Mouse (Mus musculus): ENCODE results near the gene Tulp4. TPM values are rescaled to one million over a fixed set of nuclear protein-coding genes. Genes with fewer than 3 reads are reported as not detected.
"Not testable (repeated sequence)": the region's sequence is repeated elsewhere in the genome, so short reads cannot be mapped to it uniquely, and the experiment has no call there.

Gene Tulp4
- polyA plus RNA-seq, 1 experiment from 2014 or later = 44.2 TPM

- H3K36me3 ChIP-seq (ENCODE audit: inconsistent target); H3K79me2 ChIP-seq (ENCODE audit: inconsistent target); H3K27ac ChIP-seq; H3K4me3 ChIP-seq (ENCODE audit: inconsistent target): not testable (repeated sequence)
- no CpG with 5 or more reads among the region's 7 CpGs for WGBS (ENCODE audit: missing documents)
These were observed 126.4 kb downstream of the Tulp4 start for GRCm38 (mm10) chr17:6232633-6233032.

DNA sequence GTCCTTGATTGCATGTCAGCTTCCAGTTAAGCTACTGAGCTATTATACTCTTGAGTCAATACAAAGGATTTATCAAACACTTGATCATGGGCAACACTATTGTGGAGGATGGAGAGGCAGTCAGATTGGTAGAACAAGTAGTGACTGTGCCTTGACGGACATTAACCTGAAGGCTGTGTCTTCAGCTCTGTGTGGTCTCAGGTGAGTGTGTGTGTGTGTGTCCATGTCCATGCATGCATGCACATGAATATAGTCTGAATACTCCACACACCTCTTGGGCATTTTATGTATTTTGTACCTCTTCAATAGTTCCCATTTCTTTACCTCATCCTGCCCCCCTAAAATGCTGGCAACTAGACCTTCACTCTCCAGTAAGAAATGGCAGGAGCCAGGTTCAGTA lies 145.1 kb downstream of the Tulp4 start:
- WGBS (ENCODE audit: missing documents) = no CpG with 5 or more reads among the region's 1 CpGs
- not testable (repeated sequence) for H3K36me3 ChIP-seq (ENCODE audit: inconsistent target); H3K79me2 ChIP-seq (ENCODE audit: inconsistent target); H3K27ac ChIP-seq; H3K4me3 ChIP-seq (ENCODE audit: inconsistent target)

DNA sequence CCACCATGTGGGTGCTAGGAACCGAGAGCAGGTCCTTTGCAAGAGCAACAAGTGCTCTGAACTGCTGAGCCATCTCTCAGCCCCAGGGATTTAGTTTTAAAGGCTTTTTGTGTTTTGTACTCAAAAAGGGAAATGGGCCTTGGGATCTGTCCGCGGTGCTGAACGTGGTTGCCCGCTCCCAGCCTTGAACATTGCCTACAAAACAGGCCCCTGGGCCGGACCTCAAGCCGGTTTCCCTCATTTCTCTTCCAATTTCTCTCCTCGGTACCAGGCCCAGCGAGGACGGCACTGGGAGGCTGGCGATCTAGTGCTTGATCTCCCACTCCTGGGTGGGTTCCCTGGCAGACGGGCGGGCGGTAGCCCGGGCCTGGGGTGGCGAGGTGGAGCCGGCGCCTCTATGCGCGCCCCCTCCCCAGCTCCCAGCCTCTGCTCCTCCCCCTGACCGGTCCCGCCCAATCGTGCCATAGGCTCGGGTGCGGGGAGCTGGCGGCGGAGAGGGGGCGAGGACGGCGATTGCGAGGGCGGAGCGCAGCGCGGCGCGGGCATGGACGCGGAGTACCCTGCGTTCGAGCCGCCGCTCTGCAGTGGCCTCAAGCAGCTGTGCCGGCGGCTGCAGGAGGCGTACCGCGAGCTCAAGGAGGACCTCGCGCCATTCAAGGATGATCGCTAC lies 150.3 kb downstream of the Tulp4 start, which contains the start of gene Tmem181a:
TSS of gene Tmem181a (plus strand) at position 461 of the 670 bp plus-strand sequence.
- H3K4me3 ChIP-seq (ENCODE audit: inconsistent target); H3K27ac ChIP-seq; H3K79me2 ChIP-seq (ENCODE audit: inconsistent target); H3K36me3 ChIP-seq (ENCODE audit: inconsistent target): not testable (repeated sequence)
- no CpG with 5 or more reads among the region's 51 CpGs for WGBS (ENCODE audit: missing documents)

- not testable (repeated sequence) for H3K36me3 ChIP-seq (ENCODE audit: inconsistent target); H3K27ac ChIP-seq; H3K4me3 ChIP-seq (ENCODE audit: inconsistent target); H3K79me2 ChIP-seq (ENCODE audit: inconsistent target)
- 8% methylated on average over 2 of the region's 20 CpGs for WGBS (ENCODE audit: missing documents)
These were observed 150.8 kb downstream of the Tulp4 start for GRCm38 (mm10) chr17:6257070-6257456.

DNA sequence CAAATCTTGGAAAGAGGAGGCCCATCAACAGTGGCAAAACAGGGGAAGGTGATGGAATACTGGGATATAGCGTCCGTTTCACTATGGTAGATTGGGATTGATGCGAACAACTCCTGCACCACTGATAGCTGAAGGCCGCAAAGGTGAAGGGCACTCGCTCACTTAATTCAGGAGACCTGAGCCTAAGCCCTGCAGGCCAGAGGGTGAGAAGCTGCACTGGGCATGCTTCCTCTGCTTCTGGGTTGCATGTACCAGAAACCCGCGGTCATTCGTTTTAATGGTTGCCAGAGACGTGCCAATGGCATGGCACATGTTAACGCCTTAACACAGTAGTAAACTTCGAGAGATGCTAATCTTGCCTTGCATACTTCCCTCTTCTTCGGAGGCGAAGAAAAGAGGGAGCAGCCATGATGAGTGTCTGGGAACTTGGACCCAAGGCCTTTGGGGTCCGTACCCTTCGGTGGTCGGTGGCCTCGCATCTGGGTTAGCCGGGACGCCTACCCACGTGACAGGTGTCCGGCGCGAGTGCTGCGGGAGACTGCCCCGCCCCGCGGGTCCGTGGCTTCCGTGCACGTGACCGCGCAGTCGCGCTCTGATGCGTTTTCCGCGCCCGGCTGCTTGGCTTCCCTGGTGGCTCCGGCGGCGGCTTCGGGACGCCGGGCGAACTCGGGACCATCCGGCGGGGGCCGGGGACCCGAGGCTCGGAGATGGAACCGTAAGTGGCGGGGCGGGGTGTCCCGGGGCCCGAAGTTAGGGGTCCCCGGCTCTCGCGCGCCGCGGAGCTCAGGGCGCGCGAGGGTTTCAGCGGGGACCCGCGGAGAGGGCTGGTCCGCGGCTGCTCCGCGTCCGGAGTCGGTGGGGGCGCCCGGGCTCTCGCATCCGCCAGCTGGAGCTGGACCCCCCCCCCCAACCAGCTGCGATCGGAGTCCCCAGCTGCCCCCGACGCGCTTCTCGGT lies 163.9 kb downstream of the Tulp4 start:
- not testable (repeated sequence) for H3K36me3 ChIP-seq (ENCODE audit: inconsistent target); H3K27ac ChIP-seq
- peaks cover 35% of the 10 kb centered on the region for H3K79me2 ChIP-seq (ENCODE audit: inconsistent target)
- 11% methylated on average over 3 of the region's 84 CpGs for WGBS (ENCODE audit: missing documents)
- H3K4me3 ChIP-seq (ENCODE audit: inconsistent target) = peak overlapping the region; percentile 45

GRCm38 (mm10) chr17:6270840-6271239 lies 164.6 kb downstream of the Tulp4 start:
- WGBS (ENCODE audit: missing documents) = 2% methylated on average over 20 of the region's 25 CpGs
- H3K36me3 ChIP-seq (ENCODE audit: inconsistent target); H3K27ac ChIP-seq: not testable (repeated sequence)
- peaks cover 39% of the 10 kb centered on the region for H3K79me2 ChIP-seq (ENCODE audit: inconsistent target)
- peak overlapping the region; percentile 45 for H3K4me3 ChIP-seq (ENCODE audit: inconsistent target)

- not testable (repeated sequence) for H3K4me3 ChIP-seq (ENCODE audit: inconsistent target); H3K27ac ChIP-seq; H3K36me3 ChIP-seq (ENCODE audit: inconsistent target)
- WGBS (ENCODE audit: missing documents) = 11% methylated on average over 5 of the region's 6 CpGs
- H3K79me2 ChIP-seq (ENCODE audit: inconsistent target) = peaks cover 48% of the 10 kb centered on the region
These were observed 165.7 kb downstream of the Tulp4 start for GRCm38 (mm10) chr17:6271970-6272369.

DNA sequence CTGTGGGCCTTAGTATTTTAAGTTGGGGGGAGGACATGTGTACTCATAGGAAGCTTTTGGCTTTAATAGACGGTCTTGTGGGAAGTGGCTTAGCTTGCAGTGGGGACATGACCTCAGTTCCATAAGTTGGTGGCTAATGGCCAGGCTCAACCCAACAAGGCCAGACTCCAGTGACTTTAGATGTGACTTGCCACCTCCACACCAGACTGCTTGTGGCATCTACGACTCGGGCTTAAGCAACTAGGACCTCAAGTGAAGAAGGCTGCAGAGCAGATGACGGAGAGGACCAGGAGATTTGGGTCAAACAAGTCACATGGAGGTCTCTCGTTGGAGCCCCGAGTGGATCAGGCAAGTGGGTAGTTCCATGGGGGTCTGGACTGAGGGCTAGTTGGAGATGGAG lies 168.5 kb downstream of the Tulp4 start:
- 91% methylated on average over 1 of the region's 6 CpGs for WGBS (ENCODE audit: missing documents)
- not testable (repeated sequence) for H3K4me3 ChIP-seq (ENCODE audit: inconsistent target); H3K36me3 ChIP-seq (ENCODE audit: inconsistent target); H3K27ac ChIP-seq
- peaks cover 53% of the 10 kb centered on the region for H3K79me2 ChIP-seq (ENCODE audit: inconsistent target)

GRCm38 (mm10) chr17:6279205-6279604 lies 173.0 kb downstream of the Tulp4 start:
- not testable (repeated sequence) for H3K4me3 ChIP-seq (ENCODE audit: inconsistent target); H3K27ac ChIP-seq; H3K36me3 ChIP-seq (ENCODE audit: inconsistent target)
- peaks cover 24% of the 10 kb centered on the region; the same call in 1 of the 2 replicates for H3K79me2 ChIP-seq (ENCODE audit: inconsistent target)
- 61% methylated on average over 8 of the region's 8 CpGs for WGBS (ENCODE audit: missing documents)

- WGBS (ENCODE audit: missing documents) = no CpG with 5 or more reads among the region's 10 CpGs
- not testable (repeated sequence) for H3K36me3 ChIP-seq (ENCODE audit: inconsistent target); H3K27ac ChIP-seq; H3K4me3 ChIP-seq (ENCODE audit: inconsistent target)
- peaks cover 18% of the 10 kb centered on the region; the same call in 1 of the 2 replicates for H3K79me2 ChIP-seq (ENCODE audit: inconsistent target)
These were observed 173.5 kb downstream of the Tulp4 start for GRCm38 (mm10) chr17:6279772-6280171.

GRCm38 (mm10) chr17:6280513-6280912 lies 174.3 kb downstream of the Tulp4 start:
- not testable (repeated sequence) for H3K4me3 ChIP-seq (ENCODE audit: inconsistent target); H3K36me3 ChIP-seq (ENCODE audit: inconsistent target); H3K27ac ChIP-seq
- WGBS (ENCODE audit: missing documents) = 92% methylated on average over 10 of the region's 19 CpGs
- peaks cover 17% of the 10 kb centered on the region; the same call in 1 of the 2 replicates for H3K79me2 ChIP-seq (ENCODE audit: inconsistent target)

- H3K4me3 ChIP-seq (ENCODE audit: inconsistent target); H3K36me3 ChIP-seq (ENCODE audit: inconsistent target); H3K79me2 ChIP-seq (ENCODE audit: inconsistent target); H3K27ac ChIP-seq: not testable (repeated sequence)
- 96% methylated on average over 4 of the region's 10 CpGs for WGBS (ENCODE audit: missing documents)
These were observed 176.9 kb downstream of the Tulp4 start for GRCm38 (mm10) chr17:6283137-6283536.

- H3K4me3 ChIP-seq (ENCODE audit: inconsistent target); H3K79me2 ChIP-seq (ENCODE audit: inconsistent target); H3K36me3 ChIP-seq (ENCODE audit: inconsistent target); H3K27ac ChIP-seq: not testable (repeated sequence)
- 100% methylated on average over 2 of the region's 5 CpGs for WGBS (ENCODE audit: missing documents)
These were observed 179.9 kb downstream of the Tulp4 start for GRCm38 (mm10) chr17:6286169-6286568.

DNA sequence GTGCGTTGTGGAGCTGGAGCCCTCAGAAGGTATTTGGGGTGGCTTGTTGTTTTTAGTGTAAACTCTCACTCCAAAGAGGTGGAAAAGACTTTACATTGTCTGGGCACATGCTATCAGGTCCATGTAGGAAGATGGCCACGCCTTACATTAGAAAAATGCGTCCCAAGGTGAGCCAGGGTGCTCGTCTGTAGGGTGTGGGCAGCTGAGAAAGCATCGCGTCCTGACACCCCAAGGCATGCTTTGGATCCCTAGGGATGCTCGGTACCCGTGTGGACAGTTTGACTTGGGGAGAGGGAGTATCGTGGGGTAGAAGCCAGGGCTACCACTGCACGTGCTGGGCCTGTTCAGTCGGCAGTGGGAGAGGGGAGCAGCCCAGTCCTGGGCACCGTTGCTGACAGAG lies 182.8 kb downstream of the Tulp4 start:
- H3K36me3 ChIP-seq (ENCODE audit: inconsistent target); H3K27ac ChIP-seq; H3K4me3 ChIP-seq (ENCODE audit: inconsistent target); H3K79me2 ChIP-seq (ENCODE audit: inconsistent target): not testable (repeated sequence)
- no CpG with 5 or more reads among the region's 12 CpGs for WGBS (ENCODE audit: missing documents)

DNA sequence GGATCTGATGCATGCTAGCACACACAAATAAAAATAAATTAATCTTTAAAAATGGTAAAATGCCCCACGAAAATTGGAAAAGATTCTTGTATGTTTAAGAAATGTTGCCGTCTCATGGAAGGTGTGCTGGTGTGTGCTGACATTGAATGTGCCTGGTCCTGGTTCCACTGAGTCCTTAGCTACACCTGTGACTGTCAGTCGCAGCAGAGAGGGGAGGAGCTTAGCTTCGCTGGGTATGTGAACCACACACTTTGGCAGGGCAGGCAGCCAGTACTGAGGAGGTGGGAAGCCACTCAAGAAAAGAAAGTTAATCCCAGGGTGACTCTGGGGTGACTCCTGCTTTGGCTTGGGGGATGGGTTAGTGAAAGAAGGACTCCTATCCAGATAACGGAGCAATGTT lies 187.6 kb downstream of the Tulp4 start:
- not testable (repeated sequence) for H3K4me3 ChIP-seq (ENCODE audit: inconsistent target); H3K27ac ChIP-seq; H3K79me2 ChIP-seq (ENCODE audit: inconsistent target); H3K36me3 ChIP-seq (ENCODE audit: inconsistent target)
- WGBS (ENCODE audit: missing documents) = no CpG with 5 or more reads among the region's 5 CpGs

Data from macrophage (primary cell).